Mouse (Mus musculus): ENCODE data around the gene Muc3a. TPM values are rescaled to one million over a fixed set of nuclear protein-coding genes. Genes with fewer than 3 reads are reported as not detected.
A peak's percentile ranks its signal among the peaks of the same experiment; 100 is the strongest.

The Muc3a gene
- 1 to 10 TPM; 1.6 to 5.4 TPM for total RNA-seq (2021)

DNA sequence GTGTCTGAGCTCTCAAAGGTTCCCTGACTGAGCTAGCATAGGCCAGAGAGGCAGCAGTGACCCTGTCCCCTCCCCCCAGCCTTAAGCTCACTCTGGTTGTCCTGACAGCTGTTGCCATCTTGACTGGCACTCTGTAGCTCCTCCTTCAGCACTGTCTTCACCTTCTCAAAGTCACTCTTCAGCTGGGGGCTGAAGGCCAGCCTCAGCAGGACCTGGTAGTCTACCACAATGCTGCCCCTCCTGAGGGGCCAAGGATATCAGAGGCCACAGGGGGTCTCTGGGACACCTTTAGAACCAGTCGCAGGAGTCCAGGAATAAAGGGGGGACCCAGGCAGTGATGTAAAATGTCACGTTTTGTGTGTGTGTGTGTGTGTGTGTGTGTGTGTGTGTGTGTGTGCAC lies at the start of gene Muc3a:
TSS of gene Muc3a (minus strand) at position 101 of the 400 bp plus-strand sequence.
- DNase-seq (ENCODE audit: extremely low spot score in 1 of 2, low spot score in 1 of 2), result no peak

DNA sequence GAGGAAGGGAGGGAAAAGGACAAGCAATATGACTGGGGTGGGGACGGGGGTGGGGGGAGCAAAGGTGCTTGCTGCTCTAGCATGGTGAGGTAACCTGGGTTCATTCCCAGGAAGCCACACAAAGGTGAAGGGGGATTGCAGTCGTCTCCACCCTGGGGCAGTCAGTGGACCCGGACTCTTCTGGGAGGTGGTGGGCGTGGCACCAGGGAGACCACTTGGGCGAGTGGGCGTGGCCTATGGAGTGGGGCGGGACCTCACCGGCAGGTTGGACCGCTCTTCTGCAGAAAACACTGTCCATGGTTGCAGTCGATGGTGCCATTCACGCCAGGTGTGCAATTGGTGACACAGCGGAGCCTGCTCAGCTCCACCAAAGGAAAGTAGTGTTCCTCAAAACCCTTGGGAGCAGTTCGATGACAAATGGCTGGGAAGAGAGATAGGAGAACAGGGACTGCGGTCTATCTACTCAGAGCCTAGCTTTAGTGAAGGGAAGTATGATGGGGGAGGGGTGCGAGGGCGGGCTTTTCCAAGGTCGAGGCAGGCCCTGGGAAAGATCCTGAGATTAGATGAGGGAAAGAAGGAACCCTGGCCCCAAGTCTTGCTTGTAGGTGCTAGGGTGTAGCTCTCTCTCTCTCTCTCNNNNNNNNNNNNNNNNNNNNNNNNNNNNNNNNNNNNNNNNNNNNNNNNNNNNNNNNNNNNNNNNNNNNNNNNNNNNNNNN lies 917 bp downstream of the Muc3a start:
- DNase-seq (ENCODE audit: extremely low spot score in 1 of 2, low spot score in 1 of 2), result no peak

DNA sequence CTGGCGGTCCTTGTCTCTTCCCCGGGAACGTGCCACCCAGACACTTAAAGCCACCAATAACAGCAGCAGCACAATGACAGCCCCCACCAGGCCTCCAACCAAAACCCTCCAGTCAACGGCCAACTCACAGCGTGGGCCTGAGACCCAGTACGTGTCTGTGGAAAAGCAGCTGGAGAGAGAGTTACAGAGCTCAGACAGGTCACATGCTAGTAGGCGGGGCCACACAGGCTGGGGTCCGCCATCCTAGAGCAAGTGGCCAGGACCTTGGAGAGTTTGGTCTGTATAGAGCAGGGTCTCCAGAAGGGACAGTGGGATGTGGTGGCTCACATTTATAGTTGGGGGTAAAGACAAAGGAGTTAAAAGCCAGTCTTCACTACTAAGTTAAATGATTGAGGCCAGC lies 1.5 kb downstream of the Muc3a start:
- DNase-seq (ENCODE audit: extremely low spot score in 1 of 2, low spot score in 1 of 2), result no peak

DNA sequence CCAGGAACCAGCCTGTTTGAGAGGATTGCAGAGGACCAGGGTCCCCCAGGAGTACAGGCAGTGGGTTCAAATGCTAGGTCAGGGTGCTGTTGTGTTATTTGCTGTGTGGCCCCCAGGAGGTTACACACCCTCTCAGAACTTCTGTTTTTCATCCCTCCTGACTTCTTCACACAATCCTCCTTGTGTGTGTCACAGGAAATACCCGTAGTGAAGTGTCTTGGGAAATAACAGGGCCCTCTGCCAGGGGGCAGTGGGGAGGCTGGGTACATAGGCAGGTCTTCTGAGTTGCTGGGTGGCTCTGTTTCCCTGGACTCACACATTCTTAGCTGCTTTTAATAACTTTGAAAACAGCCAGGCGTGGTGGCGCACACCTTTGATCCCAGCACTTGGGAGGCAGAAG lies 6.9 kb downstream of the Muc3a start:
- no peak for DNase-seq (ENCODE audit: extremely low spot score in 1 of 2, low spot score in 1 of 2)

DNA sequence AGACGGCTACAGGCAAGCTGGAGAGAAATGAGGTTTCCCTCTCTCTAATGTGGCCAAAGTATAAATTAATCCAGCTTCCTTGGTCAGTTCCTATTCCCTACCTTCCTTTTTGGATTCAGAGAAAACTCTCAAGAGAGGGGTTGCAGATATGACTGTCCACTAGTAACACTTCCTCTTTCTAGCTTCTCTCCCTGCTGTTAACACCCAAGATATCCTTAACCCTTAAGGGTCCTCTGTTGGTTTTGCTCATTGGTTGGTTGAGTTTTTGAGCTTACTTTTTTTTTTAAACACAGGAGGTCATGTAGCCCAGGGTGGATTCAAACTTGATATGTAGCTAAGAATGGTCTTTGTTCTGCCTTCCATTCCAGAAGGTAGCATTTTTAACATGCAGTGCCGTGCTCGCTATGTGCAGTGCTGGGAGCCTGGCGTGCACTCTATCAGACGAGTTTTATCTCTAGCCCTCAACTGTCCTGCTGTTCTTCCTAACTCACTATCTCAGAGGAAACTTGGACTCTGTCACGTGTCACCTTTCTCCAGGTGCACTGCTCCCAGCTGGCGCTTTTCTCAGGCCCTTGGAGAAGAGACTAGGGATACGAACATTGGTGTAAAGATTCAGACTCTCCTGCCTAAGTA lies 17.6 kb downstream of the Muc3a start:
- no peak for DNase-seq (ENCODE audit: extremely low spot score in 1 of 2, low spot score in 1 of 2)

DNA sequence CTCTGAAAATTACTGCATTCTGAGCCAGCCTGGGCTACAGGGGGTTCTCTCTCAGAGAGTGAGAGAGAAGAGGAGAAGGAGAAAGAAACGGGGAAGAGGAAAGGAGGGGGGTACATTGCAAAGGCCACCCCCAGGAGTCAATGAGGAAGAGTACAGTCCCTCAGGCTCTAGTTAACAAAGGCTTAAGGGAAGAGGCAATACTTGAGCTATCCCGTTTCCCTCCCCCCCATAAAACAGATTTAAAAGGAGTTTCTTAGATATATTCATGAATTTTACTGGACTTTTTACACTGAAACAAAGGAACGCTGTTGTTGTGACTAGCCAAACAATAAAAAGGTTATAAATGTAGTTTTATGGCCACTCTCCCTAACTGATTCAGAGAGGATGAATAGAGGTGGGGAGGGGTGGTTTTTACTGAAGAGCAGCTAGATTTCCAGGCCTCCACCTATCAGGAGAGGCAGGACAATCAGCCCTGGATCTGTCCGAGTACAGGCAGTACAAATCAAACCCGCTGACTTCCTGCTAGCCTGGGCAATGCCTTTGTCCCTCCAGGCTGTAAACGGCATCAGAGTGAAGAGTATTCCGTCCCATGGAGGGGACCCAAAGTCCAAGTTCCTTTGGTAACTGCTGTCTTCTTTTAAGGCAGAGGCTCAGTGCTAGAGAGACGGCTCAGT lies 18.8 kb downstream of the Muc3a start:
- no peak for DNase-seq (ENCODE audit: extremely low spot score in 1 of 2, low spot score in 1 of 2)

DNA sequence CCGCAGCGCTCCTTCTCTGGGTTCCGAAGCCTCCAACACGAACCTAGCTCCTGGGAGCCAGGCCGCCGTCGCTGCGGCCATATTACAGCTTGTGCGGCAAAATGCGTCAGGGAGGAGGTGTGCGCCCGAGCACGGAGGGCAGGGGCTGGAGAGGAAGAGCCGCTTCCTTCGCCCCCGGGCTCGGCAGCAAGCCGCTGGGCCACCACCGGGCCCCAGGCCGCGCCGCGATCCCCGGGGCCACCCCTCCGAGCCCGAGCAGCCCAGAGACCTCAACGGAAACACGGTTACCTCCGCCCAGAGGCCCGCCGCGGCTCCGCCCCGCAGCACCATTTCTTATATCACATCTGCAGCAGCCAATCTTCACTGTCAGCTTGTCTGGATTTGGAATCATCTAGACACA lies 22.9 kb downstream of the Muc3a start:
- no peak for DNase-seq (ENCODE audit: extremely low spot score in 1 of 2, low spot score in 1 of 2)

DNA sequence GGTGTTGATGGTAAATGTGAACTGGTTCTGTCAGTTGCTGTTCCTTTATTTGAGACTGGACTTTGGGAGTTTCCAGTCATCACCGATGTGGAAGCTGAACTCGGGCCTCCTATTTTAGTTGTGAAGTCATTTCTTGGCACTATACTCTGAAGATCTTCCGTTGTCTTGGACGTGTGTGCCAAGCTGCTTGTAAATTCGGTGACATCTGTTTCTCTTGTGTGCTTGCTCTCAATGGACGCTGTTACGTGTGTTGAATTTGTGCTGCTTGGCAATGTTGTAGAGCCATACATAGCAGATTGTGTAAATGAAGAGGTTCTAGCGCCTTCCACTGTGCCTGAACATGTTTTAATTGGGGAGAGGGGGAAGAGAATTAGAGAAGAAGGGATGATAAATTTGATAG lies 26.8 kb downstream of the Muc3a start:
- DNase-seq (ENCODE audit: extremely low spot score in 1 of 2, low spot score in 1 of 2), result no peak

DNA sequence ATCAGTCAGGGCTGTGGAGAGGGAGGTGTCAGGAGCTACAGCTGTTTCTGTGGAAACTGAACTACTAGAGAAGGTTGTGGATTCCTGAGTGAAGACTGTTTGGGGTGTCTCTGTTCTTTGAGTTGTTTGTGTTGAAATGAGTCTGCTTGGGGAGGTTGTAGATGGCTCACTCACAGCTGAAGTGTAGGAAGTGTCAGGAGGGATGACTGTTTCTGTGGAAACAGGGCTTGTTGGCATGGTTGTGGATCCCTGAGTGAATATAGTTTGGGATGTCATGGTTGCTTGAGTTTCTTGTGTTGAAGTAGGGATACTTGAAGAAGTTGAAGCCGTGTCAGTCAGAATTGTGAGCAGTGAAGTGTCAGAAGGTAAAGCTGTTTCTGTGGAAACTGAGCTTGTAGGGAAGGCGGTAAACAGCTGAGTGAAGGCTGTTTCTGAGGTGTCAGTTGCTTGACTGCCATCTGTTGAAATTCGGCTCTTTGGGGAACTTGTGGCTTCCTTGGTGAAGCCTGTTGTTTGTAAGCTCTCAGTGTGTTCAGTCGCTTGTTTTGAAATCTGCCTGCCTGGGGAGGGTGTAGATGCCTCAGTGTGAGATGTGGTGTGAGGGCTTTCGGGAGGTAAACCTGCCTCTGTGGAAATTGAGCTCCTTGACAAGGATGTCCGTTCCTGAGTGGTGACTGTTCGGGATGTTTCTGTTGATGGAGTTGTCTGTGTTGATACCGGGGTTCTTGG lies 32.4 kb downstream of the Muc3a start:
- no peak for DNase-seq (ENCODE audit: extremely low spot score in 1 of 2, low spot score in 1 of 2)

DNA sequence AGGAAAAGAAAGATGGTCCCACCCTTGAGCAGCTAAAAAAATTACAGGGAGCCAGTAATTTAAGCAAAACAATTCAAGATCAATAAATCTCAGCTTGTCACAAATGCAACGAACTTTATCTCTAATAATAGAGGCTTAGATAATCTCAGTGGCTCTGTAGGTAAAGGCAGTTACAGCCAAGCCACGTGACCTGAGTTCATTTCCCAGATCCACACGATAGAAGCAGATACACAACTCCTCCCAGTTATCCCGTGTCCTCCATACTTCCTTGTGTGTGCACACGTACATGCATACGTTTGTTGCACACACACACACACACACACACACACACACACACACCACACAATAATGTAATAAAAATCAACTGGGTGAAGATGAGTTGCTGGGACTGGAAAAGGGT lies 38.2 kb downstream of the Muc3a start:
- no peak for DNase-seq (ENCODE audit: extremely low spot score in 1 of 2, low spot score in 1 of 2)

DNA sequence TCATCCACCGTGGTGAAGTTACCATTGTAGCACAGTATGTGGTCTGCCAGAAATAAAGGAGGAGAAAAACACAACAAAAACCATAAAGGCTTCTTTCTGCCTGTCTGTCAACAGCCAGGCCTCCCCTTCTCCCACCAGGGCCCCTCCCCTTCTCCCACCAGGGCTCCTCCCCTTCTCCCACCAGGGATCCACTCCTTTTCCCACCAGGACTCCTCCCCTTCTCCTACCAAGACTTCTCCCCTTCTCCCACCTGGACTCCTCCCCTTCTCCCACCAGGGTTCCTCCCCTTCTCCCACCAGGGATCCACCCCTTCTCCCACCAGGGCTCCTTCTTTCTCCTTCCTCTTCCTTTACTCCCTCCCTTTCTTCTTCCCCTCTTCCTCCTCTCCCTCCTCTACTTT lies 39.6 kb downstream of the Muc3a start:
- DNase-seq (ENCODE audit: extremely low spot score in 1 of 2, low spot score in 1 of 2), result no peak

DNA sequence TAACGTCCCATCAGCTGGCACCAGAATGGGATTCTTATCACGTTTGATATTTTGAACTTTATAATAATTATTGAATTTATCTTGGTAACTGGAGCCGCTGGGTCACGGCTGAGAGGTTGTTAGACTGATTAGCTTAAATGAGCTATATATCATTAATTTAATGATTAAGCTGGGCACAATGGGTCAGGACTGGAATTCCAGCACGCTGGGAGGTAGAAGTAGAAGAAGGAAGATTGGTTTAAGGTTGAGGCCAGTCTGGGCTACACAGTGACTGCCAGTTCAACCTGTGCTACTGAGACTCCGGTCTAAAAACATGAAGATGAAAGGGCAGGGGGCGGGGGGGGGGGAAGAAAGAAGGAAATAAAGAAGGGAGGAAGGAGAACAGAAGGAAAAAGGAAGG lies 40.7 kb downstream of the Muc3a start:
- no peak for DNase-seq (ENCODE audit: extremely low spot score in 1 of 2, low spot score in 1 of 2)

DNA sequence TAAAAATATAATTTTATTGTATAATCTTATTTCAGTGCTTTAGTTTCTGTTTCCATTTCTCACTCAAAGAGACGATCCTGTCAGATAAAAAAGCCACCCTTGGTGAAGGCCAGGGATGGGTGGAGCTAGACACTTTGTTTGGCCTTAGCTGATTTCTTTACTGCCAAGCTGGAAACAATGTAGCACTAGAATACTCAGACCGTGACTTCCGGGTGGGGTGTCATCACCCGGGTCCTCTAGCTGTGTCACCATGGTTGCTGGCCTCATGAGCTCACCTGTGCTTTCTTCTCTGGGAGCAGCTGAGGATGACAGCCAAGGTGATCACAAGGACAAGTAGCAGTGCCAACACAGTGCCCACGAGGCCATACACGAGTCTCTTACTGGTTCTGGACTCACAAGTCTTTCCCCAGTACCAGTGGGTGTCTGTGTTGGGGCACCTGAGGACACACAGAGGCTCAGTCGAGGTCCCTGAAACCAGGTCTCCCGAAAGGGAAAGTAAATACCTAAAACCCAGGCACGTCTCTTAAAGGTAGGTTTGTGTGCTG lies 41.3 kb downstream of the Muc3a start:
- no peak for DNase-seq (ENCODE audit: extremely low spot score in 1 of 2, low spot score in 1 of 2)

DNA sequence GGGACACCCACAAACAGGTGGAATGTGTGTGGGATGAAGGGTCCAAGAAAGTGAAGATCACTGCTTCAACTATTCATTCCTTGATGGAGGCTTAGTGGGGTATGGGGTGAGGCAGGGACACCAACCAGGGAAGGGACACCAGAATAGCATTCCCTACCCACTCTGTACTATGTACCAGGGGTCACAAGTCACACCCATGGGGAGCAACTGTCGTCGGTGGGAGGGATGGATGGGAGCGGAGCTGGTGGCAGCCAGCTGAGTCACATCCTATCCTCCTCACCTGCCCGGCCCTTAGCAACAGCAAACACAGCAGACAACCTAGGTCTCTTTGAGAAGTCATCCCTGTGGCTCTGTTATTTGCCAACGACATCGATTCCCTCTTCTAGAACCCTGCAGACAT lies 44.6 kb downstream of the Muc3a start:
- no peak for DNase-seq (ENCODE audit: extremely low spot score in 1 of 2, low spot score in 1 of 2)

DNA sequence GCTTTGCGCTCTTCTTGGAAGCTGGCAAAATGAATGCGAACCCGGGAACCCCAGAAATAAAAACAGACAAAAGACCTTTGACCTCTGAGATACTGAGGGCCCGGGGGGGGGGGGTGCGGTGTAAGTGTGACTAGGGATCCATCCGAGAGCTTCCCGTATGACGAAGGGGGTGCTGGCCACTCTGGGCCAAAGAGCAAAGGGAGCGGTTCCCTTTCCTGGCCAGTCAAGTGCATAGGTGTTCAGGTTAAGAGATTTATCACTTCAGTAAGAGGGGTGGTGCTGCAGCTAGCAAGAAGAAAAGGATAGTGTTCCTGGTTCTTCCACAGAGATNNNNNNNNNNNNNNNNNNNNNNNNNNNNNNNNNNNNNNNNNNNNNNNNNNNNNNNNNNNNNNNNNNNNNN lies 46.2 kb downstream of the Muc3a start:
- no peak for DNase-seq (ENCODE audit: extremely low spot score in 1 of 2, low spot score in 1 of 2)

DNA sequence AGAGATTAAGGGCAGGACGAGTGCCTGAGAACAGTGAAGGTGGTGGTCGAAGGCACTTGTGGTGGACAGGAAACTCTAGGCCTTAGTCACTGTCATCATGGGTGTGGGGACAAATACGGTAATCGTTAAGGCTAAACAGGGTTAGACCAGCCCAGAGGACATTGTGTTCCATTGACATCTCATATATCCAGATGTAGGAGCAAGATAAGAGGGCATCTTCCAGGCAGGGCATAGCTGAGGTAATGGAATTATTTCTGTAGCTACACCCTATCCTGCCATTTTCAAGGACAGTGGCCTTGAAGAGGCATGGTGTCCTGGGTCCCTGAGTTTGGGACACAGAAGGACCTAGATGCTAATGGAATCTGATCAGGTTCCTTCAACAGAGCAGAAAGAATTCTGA lies 50.3 kb downstream of the Muc3a start:
- DNase-seq (ENCODE audit: extremely low spot score in 1 of 2, low spot score in 1 of 2), result no peak

DNA sequence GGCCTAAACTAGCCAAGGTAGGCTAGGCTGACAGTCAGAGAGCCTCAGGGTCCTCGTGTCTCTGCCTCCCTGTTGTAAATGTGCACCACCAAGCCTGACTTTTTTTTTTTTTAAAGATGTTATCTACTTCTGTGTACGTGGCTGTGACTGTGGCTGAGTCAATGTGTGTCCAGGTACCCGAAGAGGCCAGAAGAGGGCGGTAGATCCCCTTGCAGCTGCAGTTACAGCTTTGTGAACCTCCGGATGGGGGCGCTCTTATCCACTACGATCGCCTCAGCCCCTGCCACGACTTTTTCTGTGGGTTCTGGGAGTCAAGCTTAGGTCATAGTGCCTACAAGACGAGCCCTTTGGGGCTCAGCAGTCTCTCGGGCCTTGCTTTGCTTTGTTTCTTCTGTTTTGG lies 52.7 kb downstream of the Muc3a start:
- DNase-seq (ENCODE audit: extremely low spot score in 1 of 2, low spot score in 1 of 2), result peak in 1 of 2 experiments; percentile 61

Measured in layer of hippocampus, postnatal 25 days (tissue).